Mouse (Mus musculus) gastrocnemius, postnatal 36 days (tissue): Measurements from ENCODE around the gene Aldh3b3. TPM values are rescaled to one million over a fixed set of nuclear protein-coding genes. Genes with fewer than 3 reads are reported as not detected.
"Not testable (repeated sequence)": the region's sequence is repeated elsewhere in the genome, so short reads cannot be mapped to it uniquely, and the experiment has no call there.

ENCODE experiments used
- DNase-seq, 2 experiments: peaks; one replicate each; pipeline ENCODE4 v3.0.0; 2022
- intact Hi-C: fragments of 180-260 bp; cut with DNase I; formaldehyde crosslinking; loops from one replicate; pipeline ENCODE4 v1.15.1; 2025
- total RNA-seq, 2 experiments: library from RNA; stranded (reverse); gene quantifications; 2 replicates each; pipeline ENCODE4 v1.2.3; 2021

The Aldh3b3 gene
- total RNA-seq, 2 experiments from 2014 or later, result not detected

GRCm38 (mm10) chr19:3966330-3967075, 8.1 kb downstream of the Aldh3b3 start:
- intact Hi-C loops, result no loop called here
- DNase-seq, result no peak

DNA sequence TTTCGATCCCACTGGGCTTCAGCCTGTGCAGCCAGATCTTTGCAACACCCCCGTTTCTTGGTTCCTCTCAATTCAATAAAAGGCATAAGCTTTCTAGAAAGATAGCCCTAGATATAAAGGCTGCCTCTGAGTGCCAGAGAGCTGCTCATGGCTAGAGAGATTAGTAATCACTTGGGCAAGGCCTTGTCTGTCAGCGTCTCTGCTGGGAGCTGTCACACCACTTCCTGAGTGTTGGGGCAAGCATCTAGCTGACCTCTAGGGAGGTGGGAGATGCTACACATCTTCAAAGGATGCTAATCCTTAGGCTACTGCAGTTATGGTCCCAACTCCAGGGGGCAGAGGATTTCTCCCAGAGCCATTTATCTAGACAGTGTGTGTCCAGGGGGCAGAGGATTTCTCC, 8.8 kb downstream of the Aldh3b3 start:
- intact Hi-C loops, result no loop called here
- no peak for DNase-seq

DNA sequence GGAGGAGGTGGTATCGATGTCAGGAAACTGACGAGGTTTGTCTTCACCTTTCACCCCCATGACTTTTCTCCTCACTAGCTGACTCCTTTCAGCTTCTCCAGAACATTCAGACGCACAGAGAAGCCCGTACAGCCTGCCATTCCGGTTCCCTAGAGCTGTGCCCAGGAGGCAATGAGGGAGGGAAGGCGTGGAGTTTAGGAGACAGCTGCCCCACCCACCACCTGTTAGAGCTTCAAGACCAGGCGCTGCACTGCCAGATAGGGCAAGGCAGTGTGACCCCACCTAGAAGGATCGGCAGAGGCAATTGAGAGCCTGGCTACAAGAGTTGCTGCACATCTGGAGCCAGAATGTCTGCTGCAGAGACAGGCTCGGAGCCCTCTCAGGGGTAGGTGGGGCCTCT, 13.8 kb downstream of the Aldh3b3 start, which contains the start of gene Aldh3b2:
TSS of gene Aldh3b2 (plus strand) at position 100 of the 400 bp plus-strand sequence.
- no peak for DNase-seq
- intact Hi-C loops, result no loop called here

- intact Hi-C loops, DNase-seq: not testable (repeated sequence)
Observed at GRCm38 (mm10) chr19:3974608-3975007, 16.2 kb downstream of the Aldh3b3 start.

DNA sequence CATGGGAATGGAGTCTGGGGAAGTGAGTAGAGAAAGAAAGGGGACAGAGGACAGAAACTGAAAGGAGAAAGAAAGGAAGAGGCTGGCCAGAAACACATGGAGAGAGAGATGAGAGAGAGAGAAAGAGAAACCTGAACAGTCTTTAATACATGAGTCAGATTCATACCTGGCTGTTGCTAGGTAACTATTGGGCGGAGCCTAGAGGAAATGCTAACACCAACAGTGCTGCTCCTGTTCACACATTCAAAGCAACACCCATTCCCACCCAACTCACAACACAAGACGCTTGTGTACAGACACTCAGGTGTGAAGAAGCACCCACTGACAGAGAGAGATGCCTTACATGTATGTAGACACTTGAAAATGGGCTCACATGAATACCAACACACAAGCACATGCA, 17.4 kb downstream of the Aldh3b3 start:
- no peak for DNase-seq
- intact Hi-C loops, result no loop called here

- intact Hi-C loops, result loop anchor here (5.0 kb wide), 2 partner anchors 33 to 188 kb away; no protein-coding TSS in a partner anchor
- DNase-seq, result peak in 1 of 2 experiments; percentile 79
Observed at GRCm38 (mm10) chr19:3980309-3980708, 21.9 kb downstream of the Aldh3b3 start.

GRCm38 (mm10) chr19:3980917-3981316, 22.5 kb downstream of the Aldh3b3 start:
- intact Hi-C loops, result loop anchor here (5.0 kb wide), 2 partner anchors 34 to 189 kb away; no protein-coding TSS in a partner anchor
- DNase-seq, result no peak

- intact Hi-C loops, result loop anchor here (5.0 kb wide), 2 partner anchors 36 to 191 kb away; no protein-coding TSS in a partner anchor
- DNase-seq, result no peak
Observed at GRCm38 (mm10) chr19:3983527-3984200, 25.2 kb downstream of the Aldh3b3 start.

GRCm38 (mm10) chr19:3985261-3985681, 26.8 kb downstream of the Aldh3b3 start:
- intact Hi-C loops, result no loop called here
- DNase-seq, result no peak

- peak; percentile 73 to 83 for DNase-seq
- intact Hi-C loops, result no loop called here
Observed at GRCm38 (mm10) chr19:3986334-3986733, 27.9 kb downstream of the Aldh3b3 start, which contains the start of gene Acy3. Acy3 (plus strand) TSS chr19:3986570.

- DNase-seq, result no peak
- intact Hi-C loops, result no loop called here
Observed at GRCm38 (mm10) chr19:3988066-3988465, 29.6 kb downstream of the Aldh3b3 start.

GRCm38 (mm10) chr19:3988750-3989149, 30.3 kb downstream of the Aldh3b3 start:
- DNase-seq, result no peak
- intact Hi-C loops, result no loop called here

DNA sequence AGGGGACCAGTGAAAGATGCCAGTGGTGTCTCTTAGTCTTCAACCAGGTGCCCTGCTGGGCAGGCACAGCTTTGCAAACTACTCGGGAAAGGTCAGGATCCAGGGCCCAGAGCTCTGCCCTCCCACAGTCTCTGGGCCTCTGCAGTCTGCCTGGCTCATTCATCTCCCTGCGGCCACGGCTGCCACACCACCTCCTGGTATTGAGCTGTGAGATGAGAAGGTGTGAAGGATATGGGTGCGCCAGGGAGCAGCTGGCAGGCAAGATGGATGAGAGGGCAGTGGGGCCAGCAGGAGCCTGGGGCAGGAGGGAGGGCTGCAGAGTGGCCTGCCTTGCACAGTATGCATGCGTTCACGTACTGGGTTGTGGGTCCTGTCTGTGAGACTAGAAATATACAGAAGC, 32.4 kb downstream of the Aldh3b3 start:
- no peak for DNase-seq
- intact Hi-C loops, result no loop called here

DNA sequence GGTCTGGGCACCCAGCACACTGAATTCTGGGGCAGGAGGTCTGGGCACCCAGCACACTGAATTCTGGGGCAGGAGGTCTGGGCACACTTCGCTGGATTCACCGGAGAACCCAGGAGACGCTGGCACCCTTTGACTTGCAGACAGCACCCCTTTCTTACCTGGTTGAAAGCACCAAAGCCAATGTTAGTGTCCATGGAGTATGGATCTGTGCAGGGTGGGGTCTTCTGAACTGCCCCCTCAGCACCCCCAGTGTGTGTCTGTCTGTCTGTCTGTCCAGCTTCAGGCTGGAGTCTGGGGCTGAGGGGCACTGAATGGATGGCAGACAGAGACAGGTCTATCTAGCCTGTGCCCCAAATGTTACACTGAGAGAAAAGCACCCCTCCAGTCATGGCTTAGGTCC, 33.1 kb downstream of the Aldh3b3 start:
- intact Hi-C loops, result no loop called here
- no peak for DNase-seq

GRCm38 (mm10) chr19:3991966-3992365, 33.5 kb downstream of the Aldh3b3 start:
- no peak for DNase-seq
- intact Hi-C loops, result no loop called here

GRCm38 (mm10) chr19:3992416-3992815, 34.0 kb downstream of the Aldh3b3 start, which contains the start of gene Tbx10:
Tbx10 (plus strand) TSS chr19:3992752.
- no peak for DNase-seq
- intact Hi-C loops, result no loop called here

DNA sequence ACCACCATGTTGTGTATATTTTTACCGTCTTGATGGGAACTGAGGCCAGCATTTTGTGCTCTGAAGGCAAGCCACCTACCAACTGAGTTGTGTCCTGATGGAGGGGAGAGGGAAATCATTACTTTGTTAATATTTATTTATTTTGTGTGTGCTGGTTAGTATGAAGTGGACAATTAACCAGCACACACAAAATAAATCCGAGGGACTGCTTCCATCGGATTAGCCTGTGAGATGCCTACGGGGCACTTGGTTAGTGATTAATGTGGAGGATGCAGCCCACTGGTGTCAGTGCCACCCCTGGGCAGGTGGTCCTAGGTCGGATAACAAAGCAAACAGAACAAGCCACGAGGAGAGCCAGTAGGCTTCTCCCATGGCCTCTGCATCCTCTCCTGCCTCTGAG, 36.5 kb downstream of the Aldh3b3 start:
- no peak for DNase-seq
- intact Hi-C loops, result no loop called here

- intact Hi-C loops, result no loop called here
- no peak for DNase-seq
Observed at GRCm38 (mm10) chr19:3995505-3995904, 37.1 kb downstream of the Aldh3b3 start.

DNA sequence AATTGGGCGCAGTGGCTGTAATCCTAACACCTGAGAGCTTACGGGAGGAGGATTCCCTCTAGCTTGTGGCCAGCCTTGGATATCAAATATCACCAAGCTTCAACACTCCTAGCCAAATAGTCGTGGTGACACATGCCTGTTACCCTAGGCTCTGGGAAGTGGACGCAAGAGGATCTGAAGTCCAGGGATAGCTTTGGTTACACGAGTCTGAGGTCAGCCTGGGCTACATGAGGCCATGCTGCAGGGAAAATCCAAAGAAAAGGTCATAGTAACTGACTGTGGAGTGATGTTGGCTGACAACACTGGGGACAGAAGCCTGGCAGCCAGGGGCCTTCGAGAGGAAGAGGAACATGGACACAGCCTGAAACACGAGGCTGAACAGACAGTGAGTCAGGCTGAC, 37.7 kb downstream of the Aldh3b3 start:
- intact Hi-C loops, result no loop called here
- no peak for DNase-seq

DNA sequence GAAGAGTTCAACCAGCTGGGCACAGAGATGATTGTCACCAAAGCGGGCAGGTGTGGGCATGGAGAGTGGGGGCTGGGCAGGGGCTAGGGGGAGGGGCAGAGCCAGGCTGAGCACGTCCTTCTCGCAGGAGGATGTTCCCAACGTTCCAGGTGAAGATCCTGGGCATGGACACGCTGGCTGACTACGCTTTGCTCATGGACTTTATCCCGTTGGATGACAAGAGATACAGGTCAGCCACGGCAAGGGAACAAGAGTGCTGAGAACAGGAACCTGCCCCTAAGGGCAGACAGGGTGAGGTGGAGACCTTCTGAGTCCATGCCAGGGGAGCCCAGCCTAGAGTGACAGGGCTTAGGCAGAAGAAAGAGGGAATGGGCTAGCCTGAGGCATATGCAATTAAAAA, 38.3 kb downstream of the Aldh3b3 start:
- intact Hi-C loops, result no loop called here
- DNase-seq, result no peak

DNA sequence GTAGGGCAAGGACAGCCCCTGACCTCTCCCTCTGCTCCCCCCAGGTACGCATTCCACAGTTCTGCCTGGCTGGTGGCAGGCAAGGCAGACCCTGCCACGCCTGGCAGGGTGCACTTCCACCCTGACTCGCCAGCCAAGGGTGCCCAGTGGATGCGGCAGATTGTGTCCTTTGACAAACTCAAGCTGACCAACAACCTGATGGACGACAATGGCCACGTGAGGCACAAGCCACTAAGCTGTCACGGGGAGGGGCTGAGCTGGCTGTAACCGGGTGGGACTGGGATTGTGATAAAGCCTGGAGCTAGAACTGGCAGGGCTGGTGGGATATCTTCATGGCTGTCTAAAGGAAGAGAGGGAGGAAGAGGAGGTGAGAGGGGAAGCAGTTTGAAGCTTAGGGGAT, 38.8 kb downstream of the Aldh3b3 start:
- intact Hi-C loops, result no loop called here
- no peak for DNase-seq

- DNase-seq, result no peak
- intact Hi-C loops, result no loop called here
Observed at GRCm38 (mm10) chr19:3998335-3998734, 39.9 kb downstream of the Aldh3b3 start.
